Mouse (Mus musculus) testis, postnatal 14 days (tissue): ENCODE results near the gene Tmem135.

ENCODE experiments used
- DNase-seq: peaks from one replicate; pipeline ENCODE4 v3.0.0; 2021; ENCODE audit warnings: low spot score

Tmem135 gene

DNA sequence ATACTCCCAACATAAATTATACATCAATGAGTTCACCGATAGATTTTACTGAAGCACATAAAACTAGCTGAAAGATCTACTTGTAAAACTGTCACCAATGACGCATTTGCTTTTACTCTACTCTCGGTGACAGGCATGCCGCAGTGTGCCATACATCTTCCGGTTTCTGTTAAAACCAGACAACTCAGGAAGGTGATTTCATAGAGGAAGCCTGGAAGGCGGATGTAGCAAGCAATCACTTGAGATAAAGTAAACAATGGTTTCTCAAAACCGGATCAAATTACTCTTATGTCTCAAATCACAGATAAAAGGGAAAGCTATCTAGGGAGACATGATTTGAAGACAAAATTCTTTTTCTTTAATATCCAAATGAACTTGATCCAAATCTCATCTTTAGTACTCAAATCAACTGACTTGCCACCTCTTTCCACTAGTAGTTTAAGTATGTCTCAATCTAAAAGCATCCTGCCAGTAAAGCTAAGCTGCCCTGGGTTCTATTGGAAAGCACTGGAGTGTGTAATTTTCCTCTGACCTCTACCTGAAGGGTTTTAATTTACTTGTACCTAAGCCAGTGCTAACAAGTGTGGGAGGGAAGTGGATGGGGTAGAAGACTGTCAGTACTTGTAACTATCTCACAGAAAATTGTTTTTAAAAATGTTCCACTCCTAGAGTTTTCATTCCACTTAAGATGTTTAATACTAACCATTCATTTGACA lies 155.7 kb downstream of the Tmem135 start:
- DNase-seq = no peak

DNA sequence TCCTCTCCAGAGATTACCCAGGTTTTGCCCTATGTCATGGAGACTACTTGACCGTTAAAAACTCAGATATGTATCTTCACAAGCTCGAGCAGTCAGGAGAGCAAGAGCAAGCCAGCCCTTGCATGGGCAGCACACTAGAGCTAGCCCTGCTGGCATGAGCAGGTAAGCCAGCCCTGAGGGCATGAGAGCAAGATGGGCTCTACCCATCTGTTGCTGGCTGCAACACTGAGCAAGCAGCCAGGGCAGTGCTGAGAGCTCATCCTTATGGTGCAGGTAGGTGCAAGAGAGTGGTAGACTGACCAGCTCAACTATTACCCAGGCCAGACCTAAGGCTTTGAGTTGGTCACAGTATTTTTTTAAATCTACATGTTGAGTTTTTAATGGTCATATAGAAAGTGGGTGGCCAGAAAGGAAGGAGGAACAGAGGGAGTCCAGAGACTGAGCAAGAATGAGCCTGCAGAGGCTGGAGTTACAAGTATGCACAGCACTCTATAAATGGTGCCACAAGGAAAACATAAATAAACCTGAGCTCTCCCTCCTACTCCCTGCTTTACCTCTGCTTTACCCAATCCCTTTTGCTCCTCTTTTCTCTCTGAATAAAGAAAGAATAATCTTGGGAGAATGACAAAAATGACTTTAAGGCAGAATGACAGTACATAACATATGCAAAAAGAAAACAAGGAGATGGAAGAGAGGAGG lies 156.9 kb downstream of the Tmem135 start:
- DNase-seq = no peak

DNA sequence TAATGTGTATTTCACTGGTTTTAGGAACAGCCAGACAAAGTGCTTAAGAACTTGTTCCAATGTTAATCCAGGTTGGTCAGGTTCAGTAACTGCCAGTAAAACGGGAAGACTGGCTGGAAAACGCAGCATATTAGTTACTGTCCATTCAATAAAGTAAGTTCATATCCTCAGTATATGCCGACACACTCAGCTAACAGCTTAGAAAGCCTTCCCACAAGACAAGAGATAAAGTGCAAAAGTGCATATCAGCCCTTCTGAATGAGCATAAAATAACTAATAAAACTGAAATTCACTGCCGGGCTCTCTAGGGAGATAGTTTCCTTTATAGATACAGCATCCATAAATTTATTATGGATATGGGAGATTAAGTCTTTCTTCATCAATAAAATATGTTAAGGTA lies 161.5 kb downstream of the Tmem135 start:
- no peak for DNase-seq

DNA sequence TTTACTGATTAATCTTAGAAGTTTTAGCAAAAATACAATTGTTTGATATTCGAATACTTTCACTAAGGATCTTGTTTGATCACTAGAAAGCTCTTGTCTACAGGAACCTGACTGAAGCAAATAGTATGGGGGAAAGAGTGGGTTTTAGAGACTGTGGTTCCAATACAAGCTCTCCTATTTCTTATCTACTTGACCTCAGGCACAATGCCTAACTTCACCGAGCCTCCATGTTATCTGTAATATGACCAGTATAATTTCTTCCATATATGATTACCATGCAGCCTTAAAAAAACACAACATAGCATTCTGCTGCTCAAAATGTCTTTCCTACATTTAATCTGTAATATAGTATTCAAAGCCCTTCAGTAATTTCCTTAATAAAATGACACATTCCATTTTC lies 161.9 kb downstream of the Tmem135 start:
- no peak for DNase-seq

DNA sequence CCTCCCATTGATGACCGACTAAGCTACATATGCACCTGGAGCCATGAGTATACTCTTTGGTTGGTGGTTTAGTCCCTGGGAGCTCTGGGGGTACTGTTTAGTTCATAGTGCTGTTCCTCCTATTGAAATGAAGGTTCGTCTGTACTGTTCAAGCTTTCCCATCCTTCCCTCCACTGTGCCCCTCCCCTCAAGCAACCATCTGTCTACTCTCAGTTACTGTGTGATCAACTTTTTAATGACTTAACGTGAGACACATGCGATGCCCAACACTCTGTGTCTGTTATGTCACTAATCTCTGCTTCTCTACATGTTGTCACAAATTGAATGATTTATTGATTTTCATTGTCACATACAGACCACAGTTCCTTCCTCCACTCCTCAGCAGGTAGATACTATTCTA lies 164.4 kb downstream of the Tmem135 start:
- DNase-seq = no peak

DNA sequence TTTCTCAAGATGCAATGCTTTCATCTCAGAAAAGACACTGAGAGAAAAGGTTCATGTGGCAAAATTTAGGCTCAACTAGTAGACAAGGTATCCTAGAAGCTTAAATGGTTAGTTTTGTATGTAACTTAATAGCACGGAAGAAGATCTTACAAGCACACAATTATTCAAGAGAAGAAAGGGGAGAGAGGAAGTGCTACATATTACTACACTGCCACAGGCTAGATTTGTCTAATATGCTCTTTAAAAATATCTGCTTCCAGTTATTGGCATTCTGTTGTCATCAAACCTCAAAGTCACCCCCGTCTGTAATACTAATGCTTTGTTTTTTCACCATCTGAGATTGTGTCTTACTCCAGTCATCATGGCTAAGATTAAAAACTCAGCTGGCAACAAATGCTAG lies 167.4 kb downstream of the Tmem135 start:
- no peak for DNase-seq

DNA sequence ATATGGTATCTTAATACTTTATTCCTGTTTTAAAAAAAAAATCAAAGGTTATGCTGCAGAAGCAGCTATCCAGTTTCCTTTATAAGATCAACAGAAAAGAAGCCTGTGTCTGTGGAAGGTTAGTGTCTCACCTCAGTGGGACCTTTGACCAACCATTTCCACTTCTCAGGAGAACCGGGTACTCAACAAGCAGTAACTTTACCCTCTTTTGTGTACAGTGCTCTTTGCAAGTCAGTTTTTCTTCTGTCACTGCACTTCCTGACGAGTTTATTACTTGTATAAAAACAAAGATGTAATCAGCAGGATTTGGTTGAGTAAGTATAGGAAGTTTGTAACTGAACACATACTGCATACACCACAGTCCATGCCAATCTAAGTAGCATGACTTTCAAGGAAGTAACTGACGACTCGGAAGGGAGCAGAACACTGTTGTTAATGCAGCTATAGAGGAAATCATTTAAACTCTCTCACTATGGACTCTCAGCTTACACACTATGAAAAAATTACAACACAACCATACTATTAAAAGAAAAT lies 168.0 kb downstream of the Tmem135 start:
- DNase-seq = no peak

DNA sequence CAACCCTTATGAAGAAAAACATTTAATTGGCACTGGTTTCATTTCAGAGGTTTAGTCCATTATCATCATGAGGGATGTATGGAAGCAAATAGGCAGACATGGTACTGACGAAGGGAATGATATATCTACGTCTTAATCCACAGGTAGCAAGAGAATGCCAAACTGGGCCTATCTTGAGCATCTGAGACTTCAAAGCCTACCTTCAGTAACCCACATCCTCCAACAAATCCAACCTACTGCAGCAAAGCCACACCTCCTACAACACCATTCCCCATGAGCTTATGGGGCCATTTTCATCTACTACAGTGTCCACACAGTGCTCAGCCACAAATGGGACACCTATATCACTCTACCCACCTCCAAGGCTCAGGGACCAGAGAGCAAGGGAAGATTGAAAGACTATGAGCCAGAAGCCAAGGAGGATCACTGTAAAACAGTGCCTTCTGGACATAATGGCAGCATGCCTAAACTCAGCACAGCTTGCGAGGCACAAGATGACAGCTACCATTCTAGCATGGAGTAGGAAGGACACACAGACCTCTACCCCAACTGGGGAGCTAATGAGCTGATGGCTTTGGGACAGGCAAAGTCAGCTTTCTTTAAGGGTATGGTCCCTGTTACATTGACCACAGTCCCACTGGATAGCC lies 171.4 kb downstream of the Tmem135 start:
- DNase-seq = no peak

DNA sequence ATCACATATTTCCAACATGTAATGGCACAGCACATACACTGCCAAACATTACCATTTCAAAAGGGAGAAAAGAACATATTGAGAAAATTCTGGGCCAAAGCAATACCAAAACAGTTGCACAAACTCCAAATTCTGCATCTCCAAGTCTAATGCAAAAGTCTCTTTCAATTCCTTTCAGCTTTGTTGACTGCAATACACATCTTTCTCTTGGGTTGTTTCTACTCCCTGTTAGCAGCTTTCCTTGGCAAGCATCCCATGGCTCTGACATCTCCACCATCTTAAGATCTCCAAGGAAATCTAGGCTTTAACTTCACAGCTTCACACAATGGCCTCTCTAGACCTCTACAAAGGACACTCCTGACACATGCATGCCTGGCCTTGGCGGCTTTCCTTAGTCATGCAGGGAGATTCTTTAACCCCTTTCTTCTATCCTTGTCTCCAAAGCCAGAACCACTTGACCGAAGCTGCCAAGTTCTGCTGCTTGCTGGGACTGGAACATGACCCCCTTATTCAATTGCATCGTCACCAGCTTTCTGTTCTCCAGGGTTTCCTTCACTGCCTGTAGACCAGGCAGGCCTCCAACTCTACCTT lies 172.7 kb downstream of the Tmem135 start:
- no peak for DNase-seq

DNA sequence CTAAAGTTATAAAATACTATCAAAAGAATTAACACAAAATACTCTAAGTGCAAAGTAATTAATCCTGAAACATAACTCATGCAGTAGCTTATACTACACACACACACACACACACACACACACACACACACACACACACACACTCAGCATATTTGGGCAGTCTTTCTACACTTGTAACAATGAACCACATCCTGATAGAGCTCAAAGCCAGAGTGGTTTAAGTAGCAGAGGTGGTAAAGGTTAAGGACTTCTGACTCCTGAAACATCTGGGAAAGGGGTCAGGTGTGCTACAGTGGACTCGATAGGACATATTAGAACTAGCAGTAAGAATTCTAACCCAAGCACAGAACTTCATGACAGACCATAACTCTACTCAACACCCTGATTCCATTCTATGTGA lies 181.4 kb downstream of the Tmem135 start:
- DNase-seq = no peak

DNA sequence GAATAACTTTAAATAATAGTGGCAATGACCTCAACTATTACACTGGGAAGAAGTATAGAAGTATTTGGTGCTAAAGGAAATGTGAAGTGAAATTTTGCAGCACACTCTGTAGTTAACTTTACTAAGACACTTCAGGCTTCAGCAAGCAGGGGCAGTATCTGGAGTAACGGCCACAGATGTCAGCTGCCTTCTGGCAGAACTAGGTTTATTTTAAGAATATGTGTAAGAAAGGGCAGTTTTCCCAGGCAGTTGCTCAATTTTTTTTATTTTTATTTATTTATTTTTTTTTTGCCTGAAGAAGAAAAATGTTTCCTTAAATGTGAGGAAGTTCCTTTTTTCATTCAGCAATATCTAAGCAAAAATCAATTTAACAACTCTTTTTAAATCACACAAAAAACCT lies 187.4 kb downstream of the Tmem135 start:
- DNase-seq = no peak

DNA sequence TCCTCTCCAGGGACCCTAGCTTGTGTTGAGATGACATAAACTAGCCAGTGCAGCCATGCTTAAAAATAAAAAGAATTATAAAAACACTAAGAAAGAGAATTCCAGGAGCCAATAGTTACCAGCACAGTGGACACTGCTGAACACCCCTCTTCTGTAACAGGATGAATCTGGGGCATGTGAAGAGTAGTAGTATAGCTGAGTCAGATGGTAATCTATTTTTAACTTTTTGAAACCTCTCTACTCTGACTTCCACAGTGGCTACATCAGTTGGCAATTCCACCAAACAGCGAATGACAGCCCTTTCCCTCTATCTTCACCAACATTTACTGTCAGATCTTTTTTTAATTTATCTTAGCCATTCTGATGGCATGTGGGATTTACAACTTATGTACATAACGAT lies 187.9 kb downstream of the Tmem135 start:
- no peak for DNase-seq

DNA sequence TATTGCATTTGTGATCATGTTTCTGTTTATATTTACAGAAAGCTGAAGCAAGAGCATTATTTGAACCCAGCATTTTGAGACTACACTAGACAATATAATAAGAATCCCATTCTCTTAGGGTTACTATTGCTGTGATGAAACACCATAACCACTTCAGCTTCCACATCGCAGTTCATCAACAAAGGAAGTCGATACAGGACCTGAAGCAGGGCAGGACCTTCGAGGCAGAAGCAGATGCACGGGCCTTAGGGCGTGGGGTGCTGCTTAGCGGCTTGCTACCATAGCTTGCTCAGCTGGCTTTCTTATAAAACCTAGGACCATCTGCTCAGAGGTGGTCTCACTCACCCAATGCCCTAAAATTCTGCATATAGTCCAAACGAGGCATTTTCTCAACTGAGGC lies 188.3 kb downstream of the Tmem135 start:
- no peak for DNase-seq

DNA sequence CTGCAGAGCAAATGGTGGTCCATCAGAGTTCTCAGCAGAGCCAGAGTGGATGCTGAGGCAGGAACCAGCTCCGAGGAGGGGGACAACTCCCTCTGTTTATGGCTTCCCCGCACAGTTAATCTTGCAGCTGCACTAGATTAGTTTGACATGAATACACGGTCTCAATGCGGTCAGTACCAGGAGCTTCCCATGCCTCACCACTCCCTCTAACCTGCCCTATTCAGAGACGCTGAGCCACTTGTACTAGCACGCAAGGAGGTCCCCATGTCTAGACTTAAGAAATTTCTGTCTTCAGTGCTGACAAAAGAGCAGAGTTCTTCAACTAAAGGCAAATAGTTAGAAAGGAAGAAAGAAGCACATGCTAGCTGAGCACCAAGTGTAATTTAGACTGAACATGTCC lies 193.5 kb downstream of the Tmem135 start:
- no peak for DNase-seq

DNA sequence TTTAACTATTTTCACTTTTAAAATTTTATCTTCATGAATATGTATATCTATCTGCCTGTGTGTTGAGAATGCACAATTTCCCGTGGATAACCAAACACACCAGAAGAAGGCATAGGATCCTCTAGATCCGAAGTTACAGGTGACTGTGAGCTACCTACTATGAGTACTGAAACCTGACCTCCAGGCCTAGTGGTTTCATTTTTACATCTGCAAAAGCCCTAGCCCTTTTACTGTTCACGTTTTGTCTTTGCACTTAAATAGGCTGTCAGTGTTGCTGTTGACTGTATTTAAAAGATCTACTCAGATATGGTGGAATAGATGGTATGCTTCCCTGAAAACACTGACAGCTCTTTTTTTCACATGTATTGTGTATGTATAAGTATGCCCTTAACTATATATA lies 197.9 kb downstream of the Tmem135 start:
- DNase-seq = no peak

DNA sequence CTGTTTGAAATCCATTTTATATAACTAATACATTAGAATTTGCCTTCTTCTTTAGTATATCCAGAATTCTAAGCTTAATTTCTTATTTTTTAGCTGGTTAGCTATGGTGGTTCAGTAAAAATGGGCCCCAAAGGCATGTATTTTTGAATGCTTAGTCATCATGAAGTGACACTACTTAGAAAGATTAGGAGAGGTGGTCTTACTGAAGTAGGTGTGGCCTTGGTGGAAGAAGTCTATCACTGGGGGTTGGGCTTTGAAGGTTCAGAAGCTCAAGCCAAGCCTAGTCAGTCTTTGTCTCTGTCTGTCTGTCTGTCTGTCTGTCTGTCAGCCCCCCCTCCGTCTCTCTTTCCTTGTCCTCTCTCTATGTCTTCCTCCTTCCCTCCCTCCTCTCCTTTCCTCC lies 198.6 kb downstream of the Tmem135 start:
- DNase-seq = no peak

DNA sequence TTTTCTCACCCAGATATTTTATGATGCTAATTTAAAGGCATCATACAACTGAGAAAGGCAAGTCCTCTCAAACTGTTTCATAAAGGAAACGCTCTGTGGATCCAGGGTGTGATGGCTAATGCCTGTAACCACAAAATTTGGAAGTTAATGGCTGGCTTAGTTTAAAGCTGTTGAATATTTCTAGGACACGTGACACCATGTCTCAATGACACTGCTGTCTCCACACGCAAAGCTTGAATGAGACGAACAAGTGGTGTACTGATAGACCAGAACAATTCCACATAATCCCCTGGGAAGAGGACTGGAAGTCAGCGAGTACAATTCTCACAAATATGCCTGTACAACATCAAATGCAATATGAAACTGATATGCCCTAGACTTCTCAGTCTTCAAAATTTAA lies 200.9 kb downstream of the Tmem135 start:
- no peak for DNase-seq

DNA sequence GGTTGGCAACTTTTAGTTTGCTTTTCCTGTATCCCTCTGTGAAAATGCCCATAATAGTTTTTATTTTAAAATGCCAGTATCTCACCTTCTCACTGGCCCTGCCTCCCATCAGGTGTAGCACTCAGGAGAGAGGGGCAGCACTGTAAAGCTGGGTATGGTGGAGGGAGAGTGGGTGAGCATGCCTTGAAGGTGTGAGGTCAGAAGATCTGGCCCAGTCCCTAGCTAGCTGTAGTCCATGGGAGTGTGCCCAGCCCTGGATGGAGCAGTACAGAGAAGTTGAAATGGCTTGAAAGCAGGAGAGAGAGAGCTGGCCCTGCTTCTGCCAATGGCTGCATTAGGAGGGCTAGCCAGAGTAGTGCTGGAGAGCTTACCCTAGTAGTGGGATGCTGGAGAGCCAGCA lies 202.1 kb downstream of the Tmem135 start:
- DNase-seq = no peak

DNA sequence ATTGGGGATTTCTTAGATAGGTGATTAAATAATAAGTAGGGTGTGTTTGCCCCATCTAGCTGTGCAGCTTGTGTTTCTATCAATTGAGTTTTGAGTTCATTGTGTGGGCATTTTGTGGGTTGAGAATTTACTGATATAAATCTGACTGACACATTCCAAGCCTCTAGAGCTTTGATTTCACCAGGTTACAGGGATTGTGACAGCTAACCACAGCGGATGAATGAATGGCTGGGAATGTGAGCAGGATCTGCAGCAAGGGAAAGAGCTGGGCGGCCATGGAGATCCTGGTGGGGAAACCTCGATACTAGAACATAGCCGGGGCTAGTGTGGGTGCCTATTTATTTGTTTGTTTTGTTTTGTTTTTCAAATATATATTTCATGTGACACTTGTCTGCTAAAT lies 205.5 kb downstream of the Tmem135 start:
- DNase-seq = no peak

DNA sequence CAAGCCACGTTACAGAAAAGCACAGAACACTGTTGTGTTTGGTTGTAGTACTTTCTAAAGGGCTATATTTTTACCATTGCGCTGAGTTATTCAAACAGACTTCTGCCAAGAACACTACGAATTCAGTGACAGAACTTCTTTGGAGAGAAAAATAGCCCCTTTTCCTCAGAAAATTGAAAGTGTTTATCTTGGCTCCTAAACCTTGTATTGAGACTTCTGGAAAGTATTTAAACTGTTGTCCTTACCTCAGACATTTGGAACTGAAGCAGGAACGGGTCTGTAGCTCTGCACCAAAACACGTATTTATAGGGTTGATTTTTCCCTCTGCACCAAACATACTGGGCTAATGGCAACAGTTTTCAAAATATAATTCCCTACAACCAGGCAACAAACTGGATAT lies 210.6 kb downstream of the Tmem135 start:
- no peak for DNase-seq

DNA sequence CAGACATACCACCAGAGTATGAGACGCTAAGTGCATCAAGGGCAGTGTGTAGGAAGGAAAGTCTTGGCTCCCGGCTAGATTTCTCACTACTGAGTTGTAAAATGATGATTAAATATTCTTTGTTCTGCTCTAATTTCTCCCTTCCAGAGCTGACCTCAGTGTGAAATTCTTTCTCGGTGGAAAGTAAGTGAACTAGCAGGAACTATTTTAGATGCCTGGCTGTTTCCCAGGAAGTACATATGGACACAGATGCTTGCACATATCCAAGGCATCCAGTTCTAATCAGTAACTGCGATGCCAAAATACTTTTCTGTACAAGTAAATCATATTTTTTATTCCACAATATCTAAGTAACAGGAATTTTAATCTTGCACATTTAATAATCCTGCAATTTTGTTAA lies 220.1 kb downstream of the Tmem135 start:
- no peak for DNase-seq

DNA sequence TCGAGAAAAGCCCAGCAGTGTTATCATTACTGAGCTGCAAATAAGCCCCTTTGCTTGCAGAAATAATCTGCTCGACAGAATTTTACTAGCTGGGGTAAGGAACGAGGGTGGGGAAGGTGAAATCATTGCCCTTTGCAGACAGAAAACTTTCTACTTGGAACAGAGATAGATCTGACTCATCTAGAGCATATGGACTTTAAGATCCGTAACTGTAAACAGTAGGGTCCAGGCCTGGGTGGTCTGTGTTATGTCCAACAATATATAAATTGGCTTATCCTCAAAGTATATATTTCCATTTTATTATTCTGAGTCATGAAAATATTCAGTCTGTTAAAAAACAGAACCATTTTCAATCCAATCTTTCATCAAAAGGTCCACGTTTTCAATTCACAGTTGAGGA lies 221.1 kb downstream of the Tmem135 start:
- no peak for DNase-seq

DNA sequence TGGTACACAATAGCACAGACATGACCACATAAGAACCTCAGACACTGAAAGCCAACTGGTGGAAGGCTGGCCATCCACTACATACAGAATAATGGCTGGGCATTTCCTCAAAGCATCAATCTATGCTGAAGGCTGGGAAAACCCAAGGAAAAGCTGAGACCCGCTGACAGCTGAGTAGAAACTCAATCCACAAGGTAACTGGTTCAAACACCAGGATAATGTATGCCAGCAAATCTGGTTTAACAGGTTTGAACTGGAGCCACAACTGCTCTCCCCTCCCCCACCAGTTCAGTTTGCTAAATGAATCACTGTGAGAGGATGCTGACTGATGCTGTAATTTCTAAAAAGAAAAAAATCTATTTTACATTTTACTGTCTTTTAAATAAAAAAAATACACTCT lies 222.7 kb downstream of the Tmem135 start:
- DNase-seq = no peak
